Mouse (Mus musculus): ENCODE data around the gene Ankrd13d. TPM values are rescaled to one million over a fixed set of nuclear protein-coding genes. Genes with fewer than 3 reads are reported as not detected.

The Ankrd13d gene
- polyA plus RNA-seq, 1 experiment, result 76.1 TPM

DNA sequence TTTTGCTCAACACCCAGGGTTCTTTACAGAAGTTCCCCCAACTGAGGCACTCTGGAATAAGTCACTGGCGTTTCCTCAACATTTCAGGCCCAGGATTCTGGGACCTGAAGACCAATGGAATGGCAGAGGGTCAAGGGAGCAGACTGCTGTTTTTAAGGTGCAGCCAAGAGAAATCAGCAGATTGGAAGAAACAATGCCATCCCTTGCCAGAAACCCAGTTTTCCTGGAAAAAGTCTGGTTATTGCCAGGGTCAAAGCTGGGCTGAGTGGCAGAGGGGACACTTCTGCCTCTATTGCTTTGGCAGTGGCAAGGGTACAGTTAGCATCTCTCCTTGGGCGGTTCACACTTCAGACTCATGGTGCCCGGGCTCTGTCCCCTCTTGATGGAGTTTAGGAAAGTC, 34.2 kb upstream of the Ankrd13d start:
- no peak overlapping the region for H3K4me3 ChIP-seq (ENCODE audit: insufficient read depth, low read length)
- no peak overlapping the region for H3K27ac ChIP-seq (ENCODE audit: insufficient read depth, low read length)
- no peaks in the 10 kb centered on the region for H3K4me1 ChIP-seq (ENCODE audit: control insufficient read depth, insufficient read depth, low read length)
- TF ChIP-seq POLR2A (IDR thresholded peaks at IDR 0.05; ENCODE audit: extremely low read depth, insufficient read depth, low read length) (no peak), CTCF (IDR thresholded peaks at IDR 0.05; ENCODE audit: extremely low read depth, insufficient read depth, low read length) (no peak)

DNA sequence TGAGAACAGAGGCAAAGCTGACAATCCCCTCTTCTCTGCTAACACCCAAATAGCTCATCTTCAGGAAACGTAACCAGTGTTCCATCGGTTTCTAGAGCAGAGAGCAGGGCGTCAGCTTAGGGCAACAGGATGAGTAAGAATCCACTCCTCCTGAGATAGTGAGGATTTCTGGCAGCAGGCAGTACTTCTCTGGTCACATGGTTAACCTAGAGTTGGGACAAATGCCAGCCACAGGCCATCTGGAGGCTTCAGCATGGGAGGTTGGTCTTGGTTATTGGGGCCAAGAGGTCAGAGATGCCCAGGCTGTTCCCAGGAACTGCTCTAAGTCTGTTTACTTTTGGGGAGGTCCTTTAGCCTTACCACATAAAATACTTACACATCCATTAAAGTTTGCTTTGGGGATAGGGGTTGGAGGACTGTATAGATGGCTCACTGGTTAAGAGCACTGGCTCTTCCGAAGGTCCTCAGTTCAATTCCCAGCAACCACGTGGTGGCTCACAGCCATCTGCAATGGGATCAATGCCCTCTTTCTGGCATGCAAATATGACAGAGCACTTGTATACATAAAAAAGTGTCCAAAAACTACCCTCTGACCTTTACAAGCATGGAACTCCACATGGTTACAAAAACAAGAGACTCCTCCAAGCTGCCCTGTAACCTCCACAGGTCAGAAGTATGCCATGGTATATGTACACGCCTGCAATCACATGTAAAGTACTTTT, 32.4 kb upstream of the Ankrd13d start:
- Histone ChIP-seq H3K27ac (ENCODE audit: insufficient read depth, low read length) (no peak overlapping the region), H3K4me1 (ENCODE audit: control insufficient read depth, insufficient read depth, low read length) (no peaks in the 10 kb centered on the region), H3K4me3 (ENCODE audit: insufficient read depth, low read length) (no peak overlapping the region)
- TF ChIP-seq POLR2A (IDR thresholded peaks at IDR 0.05; ENCODE audit: extremely low read depth, insufficient read depth, low read length) (no peak), CTCF (IDR thresholded peaks at IDR 0.05; ENCODE audit: extremely low read depth, insufficient read depth, low read length) (no peak)

DNA sequence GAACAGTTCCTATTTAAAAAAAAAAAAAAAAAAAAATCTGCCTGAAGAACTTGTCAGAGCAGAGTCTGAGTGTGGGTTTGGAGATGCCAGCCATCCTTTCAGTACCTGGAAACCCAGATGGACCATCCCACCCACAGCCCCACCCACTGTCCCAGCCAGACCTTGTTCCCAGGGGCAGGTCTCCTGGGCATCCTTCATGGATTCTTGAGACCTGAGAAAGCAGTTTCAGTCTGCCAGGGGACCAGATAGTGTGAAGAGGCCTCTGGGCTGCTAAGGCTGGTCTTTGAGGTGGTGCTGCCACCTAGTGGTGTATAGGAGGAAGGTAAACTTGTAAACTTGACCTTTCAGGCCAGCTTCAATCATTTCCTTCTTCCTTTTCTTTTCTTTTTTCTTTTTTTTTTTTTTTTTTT, 26.8 kb upstream of the Ankrd13d start:
- H3K4me3 ChIP-seq (ENCODE audit: insufficient read depth, low read length), result no peak overlapping the region
- no peak overlapping the region for H3K27ac ChIP-seq (ENCODE audit: insufficient read depth, low read length)
- H3K4me1 ChIP-seq (ENCODE audit: control insufficient read depth, insufficient read depth, low read length), result peaks cover 4% of the 10 kb centered on the region; the same call in 1 of the 2 replicates
- no peak for TF ChIP-seq POLR2A (IDR thresholded peaks at IDR 0.05; ENCODE audit: extremely low read depth, insufficient read depth, low read length)
- peak; percentile 77 for TF ChIP-seq CTCF (IDR thresholded peaks at IDR 0.05; ENCODE audit: extremely low read depth, insufficient read depth, low read length)

DNA sequence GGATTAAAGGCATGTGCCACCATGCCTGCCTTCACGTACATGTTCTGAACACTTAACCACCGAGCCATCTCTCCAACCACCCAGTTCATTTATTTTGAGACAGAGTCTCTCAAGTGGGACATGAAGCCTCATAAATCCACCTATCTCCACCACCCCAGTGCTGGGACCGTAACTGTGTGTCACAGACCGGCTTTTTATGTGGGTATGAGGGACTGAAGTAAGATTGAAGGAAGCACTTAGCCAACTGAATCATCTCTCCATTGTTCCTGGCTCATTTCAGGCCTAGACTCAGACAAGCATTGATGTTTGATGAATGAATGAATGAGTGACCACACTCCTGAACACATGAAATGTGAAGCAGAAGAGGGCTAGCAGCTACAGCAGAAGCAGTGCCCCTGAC, 26.4 kb upstream of the Ankrd13d start:
- Histone ChIP-seq H3K27ac (ENCODE audit: insufficient read depth, low read length) (no peak overlapping the region), H3K4me3 (ENCODE audit: insufficient read depth, low read length) (no peak overlapping the region), H3K4me1 (ENCODE audit: control insufficient read depth, insufficient read depth, low read length) (peaks cover 5% of the 10 kb centered on the region; the same call in 1 of the 2 replicates)
- TF ChIP-seq CTCF (IDR thresholded peaks at IDR 0.05; ENCODE audit: extremely low read depth, insufficient read depth, low read length) (no peak), POLR2A (IDR thresholded peaks at IDR 0.05; ENCODE audit: extremely low read depth, insufficient read depth, low read length) (no peak)

DNA sequence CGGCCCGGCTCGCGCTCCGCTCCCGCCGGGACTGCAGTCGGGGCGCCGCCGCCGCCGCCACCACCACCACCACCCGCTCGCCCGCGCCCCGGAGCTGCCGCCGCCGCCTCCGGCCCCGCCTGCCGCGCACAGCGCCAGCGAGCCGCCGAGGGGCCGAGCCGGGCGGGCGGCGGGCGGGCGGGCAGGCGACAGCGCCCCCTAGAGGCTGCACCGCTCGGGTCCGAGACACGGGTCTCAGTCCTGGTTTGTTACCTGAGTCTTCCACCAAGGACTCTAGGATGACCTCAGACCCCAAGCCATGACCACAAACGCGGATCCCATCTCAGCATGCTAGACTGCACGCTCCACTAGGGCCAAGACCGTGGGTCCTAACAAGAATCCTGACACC, 23.2 kb upstream of the Ankrd13d start, which contains the start of gene Grk2:
Gene Grk2, minus strand, starts transcription at position 33 of the 388 bp plus-strand sequence.
- H3K4me1 ChIP-seq (ENCODE audit: control insufficient read depth, insufficient read depth, low read length), result peaks cover 17% of the 10 kb centered on the region
- peak within 1 kb of the TSS; percentile 95 for H3K4me3 ChIP-seq (ENCODE audit: insufficient read depth, low read length)
- H3K27ac ChIP-seq (ENCODE audit: insufficient read depth, low read length), result peak within 1 kb of the TSS; percentile 85
- no peak for TF ChIP-seq POLR2A (IDR thresholded peaks at IDR 0.05; ENCODE audit: extremely low read depth, insufficient read depth, low read length)
- peak; percentile 40; the same call in 1 of the 2 replicates for TF ChIP-seq CTCF (IDR thresholded peaks at IDR 0.05; ENCODE audit: extremely low read depth, insufficient read depth, low read length)

DNA sequence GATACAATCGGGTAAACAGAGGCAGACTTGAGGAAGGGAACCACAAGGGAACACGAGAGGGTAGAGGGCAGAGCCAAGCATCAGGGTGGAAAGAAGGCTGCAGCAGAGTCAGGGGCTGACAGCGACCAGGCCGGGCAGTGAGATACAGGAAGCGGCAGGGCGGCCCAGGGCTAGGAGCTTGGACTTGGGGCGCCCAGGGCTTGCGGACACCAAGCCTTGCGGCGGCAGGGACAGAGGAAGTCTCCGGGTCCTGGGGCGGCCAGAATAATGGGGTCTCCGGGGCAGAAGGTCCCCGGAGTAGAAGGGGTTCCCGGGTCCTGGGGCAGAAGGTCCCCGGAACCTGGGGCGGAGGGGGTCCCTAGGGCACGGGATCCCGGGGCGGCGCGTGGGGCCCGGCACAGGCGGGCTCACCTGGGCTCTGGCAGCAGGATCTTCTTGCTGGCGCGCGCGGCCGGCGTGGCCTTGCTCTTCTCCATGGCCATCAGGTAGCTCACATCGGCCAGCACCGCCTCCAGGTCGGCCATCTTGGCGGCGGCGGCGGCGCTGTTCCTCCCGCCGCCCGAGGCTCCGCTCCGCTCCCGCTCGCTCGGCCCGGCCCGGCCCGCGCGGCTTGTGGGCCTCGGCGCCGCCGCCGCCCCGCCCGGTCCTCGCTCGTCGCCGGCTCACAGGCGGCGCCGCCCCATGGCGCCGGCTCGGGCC, 22.7 kb upstream of the Ankrd13d start:
- Histone ChIP-seq H3K27ac (ENCODE audit: insufficient read depth, low read length) (peak overlapping the region; percentile 85), H3K4me3 (ENCODE audit: insufficient read depth, low read length) (peak overlapping the region; percentile 95), H3K4me1 (ENCODE audit: control insufficient read depth, insufficient read depth, low read length) (peaks cover 19% of the 10 kb centered on the region)
- TF ChIP-seq POLR2A (IDR thresholded peaks at IDR 0.05; ENCODE audit: extremely low read depth, insufficient read depth, low read length) (no peak), CTCF (IDR thresholded peaks at IDR 0.05; ENCODE audit: extremely low read depth, insufficient read depth, low read length) (no peak)

DNA sequence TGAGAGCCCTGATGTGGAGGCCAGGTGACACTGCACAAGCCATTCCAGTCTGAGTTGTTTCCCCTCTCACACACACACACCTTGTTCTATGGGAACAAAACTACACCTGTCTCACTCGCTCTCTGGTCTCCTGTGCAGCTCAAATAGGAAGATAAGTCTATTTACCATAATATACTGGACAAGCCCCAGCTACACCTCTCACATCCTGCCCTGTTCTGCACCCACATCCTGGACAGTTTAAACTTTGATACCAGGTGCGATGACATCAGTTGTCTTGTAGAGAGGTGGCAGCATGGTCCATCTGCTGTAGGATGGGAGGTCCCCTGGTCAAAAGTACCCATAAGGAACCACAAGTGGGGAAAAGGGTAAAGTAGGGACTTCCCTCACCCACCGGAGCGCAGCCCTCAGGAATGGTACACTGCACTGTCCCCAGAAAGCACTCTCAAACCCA, 22.0 kb upstream of the Ankrd13d start:
- TF ChIP-seq POLR2A (IDR thresholded peaks at IDR 0.05; ENCODE audit: extremely low read depth, insufficient read depth, low read length), result no peak
- no peak for TF ChIP-seq CTCF (IDR thresholded peaks at IDR 0.05; ENCODE audit: extremely low read depth, insufficient read depth, low read length)
- peak overlapping the region; percentile 95 for H3K4me3 ChIP-seq (ENCODE audit: insufficient read depth, low read length)
- H3K4me1 ChIP-seq (ENCODE audit: control insufficient read depth, insufficient read depth, low read length), result peaks cover 22% of the 10 kb centered on the region
- H3K27ac ChIP-seq (ENCODE audit: insufficient read depth, low read length), result no peak overlapping the region

DNA sequence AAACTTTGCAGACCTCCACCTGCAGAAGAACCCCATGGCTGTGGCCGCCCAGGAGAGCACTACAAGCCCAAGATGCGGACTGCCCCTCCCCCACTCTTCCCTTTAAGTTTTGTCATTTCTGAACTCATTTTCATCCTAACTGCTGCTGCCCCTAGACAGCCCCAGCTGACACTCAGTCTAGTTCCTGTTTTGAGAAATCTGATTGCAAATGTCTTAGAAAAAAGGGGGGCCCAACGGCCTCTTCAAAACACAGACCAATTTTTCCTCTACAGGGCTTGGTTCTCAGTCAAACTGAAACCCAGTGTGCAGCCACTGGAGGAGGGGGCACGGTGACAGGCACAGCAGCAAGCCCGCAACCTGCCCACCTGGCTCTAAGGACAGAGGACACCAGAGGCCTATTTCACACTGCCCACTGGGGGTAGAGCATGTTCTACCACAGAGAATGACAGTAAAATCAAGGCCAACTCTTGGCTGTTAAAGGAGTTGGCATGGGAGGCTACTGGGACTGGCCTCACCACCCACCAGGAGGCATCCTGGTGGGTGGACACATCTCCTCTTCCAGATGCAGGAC, 21.4 kb upstream of the Ankrd13d start:
- Histone ChIP-seq H3K27ac (ENCODE audit: insufficient read depth, low read length) (no peak overlapping the region), H3K4me3 (ENCODE audit: insufficient read depth, low read length) (peak overlapping the region; percentile 95; the same call in 1 of the 2 replicates), H3K4me1 (ENCODE audit: control insufficient read depth, insufficient read depth, low read length) (peaks cover 24% of the 10 kb centered on the region)
- TF ChIP-seq POLR2A (IDR thresholded peaks at IDR 0.05; ENCODE audit: extremely low read depth, insufficient read depth, low read length) (no peak), CTCF (IDR thresholded peaks at IDR 0.05; ENCODE audit: extremely low read depth, insufficient read depth, low read length) (no peak)

DNA sequence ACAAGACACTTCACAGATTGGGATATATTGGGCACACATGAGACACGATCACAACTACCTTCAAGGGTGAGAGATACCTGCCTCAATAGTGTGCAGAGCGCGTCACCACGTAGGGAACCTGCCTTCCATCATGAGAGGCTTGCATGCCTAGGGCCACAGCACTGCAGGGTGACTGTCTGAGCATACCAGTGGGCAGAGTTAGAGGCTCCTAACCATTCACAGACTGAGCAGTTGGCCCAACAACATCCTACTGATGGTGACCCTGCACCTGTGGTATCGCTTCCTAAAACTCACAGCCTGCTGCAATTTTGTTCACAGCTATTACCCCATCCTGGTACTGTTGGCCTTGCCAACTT, 20.7 kb upstream of the Ankrd13d start:
- Histone ChIP-seq H3K27ac (ENCODE audit: insufficient read depth, low read length) (no peak overlapping the region), H3K4me1 (ENCODE audit: control insufficient read depth, insufficient read depth, low read length) (peaks cover 26% of the 10 kb centered on the region), H3K4me3 (ENCODE audit: insufficient read depth, low read length) (no peak overlapping the region; the same call in 1 of the 2 replicates)
- TF ChIP-seq CTCF (IDR thresholded peaks at IDR 0.05; ENCODE audit: extremely low read depth, insufficient read depth, low read length) (no peak), POLR2A (IDR thresholded peaks at IDR 0.05; ENCODE audit: extremely low read depth, insufficient read depth, low read length) (0 out of 2 replicates have a peak, but pooled peaks have one; percentile 26)
